Mouse (Mus musculus) macrophage (primary cell): Measurements from ENCODE around the gene C1ql4. TPM values are rescaled to one million over a fixed set of nuclear protein-coding genes. Genes with fewer than 3 reads are reported as not detected.

Source experiments
- H3K27ac ChIP-seq: fragments of 350-480 bp; formaldehyde crosslinking; 2 replicates; pipeline ENCODE4 v1.9.0; 2021
- H3K36me3 ChIP-seq: fragments of 350-480 bp; formaldehyde crosslinking; 2 replicates; pipeline ENCODE4 v1.9.0; 2021; ENCODE audit errors: inconsistent target
- H3K4me3 ChIP-seq: fragments of 350-480 bp; formaldehyde crosslinking; 2 replicates; pipeline ENCODE4 v1.9.0; 2021; ENCODE audit errors: inconsistent target
- H3K79me2 ChIP-seq: fragments of 350-480 bp; formaldehyde crosslinking; 2 replicates; pipeline ENCODE4 v1.9.0; 2021; ENCODE audit errors: inconsistent target
- WGBS: methylation state at CpG from one replicate; pipeline ENCODE4 v1.1.7; 2026; ENCODE audit warnings: inconsistent platforms; ENCODE audit not compliant: missing documents; 5-methylcytosine and 5-hydroxymethylcytosine counted together
- polyA plus RNA-seq: library from polyadenylated mRNA; stranded (reverse); fragments of 250-400 nt; gene quantifications from 3 replicates; pipeline ENCODE4 v1.2.4, GENCODE M21; 2018; ENCODE audit warnings: inconsistent platforms

Gene C1ql4
- polyA plus RNA-seq, 1 experiment from 2014 or later, result not detected

- Histone ChIP-seq H3K4me3 (no peak overlapping the region), H3K36me3 (peaks cover 24% of the 10 kb centered on the region; the same call in 1 of the 2 replicates), H3K79me2 (peaks cover 32% of the 10 kb centered on the region), H3K27ac (no peak overlapping the region)
- WGBS, result 92% methylated on average over 1 of the region's 1 CpGs
Measured at GRCm38 (mm10) chr15:99038025-99038424, 49.6 kb downstream of the C1ql4 start.

DNA sequence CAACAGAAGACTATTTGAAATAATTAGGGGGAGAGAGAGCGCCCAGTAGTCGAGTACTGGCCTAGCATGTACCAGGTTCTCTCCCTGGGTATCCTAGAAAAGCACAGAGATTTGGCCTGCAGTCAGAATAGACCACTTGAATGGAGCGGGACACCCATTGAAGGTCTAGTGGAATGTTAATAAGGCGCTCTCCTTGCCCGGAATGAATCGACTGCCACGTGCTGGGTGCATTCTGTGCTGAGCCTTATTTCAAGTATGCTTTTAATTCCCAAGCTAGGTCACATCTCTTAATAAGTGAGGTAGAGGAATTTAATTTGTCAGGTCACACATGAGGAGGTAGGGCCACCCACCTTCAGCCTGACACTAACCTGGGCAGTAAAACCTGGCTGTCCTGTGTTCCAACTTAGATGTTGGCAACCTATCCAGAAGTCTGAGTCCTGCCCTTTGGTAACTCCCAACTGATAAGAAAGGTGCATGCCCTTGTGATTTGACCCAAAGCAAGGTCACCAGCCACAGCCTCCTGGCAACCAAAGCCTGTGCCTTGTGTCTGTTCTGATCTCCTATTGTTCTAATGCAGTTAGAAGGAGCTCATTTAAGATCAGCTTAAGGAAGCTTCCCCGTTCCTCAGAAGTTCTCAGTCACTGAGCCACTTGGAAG lies 51.2 kb downstream of the C1ql4 start:
- peaks cover 24% of the 10 kb centered on the region; the same call in 1 of the 2 replicates for H3K36me3 ChIP-seq
- peaks cover 48% of the 10 kb centered on the region for H3K79me2 ChIP-seq
- WGBS, result 96% methylated on average over 8 of the region's 8 CpGs
- H3K27ac ChIP-seq, result no peak overlapping the region
- H3K4me3 ChIP-seq, result no peak overlapping the region

DNA sequence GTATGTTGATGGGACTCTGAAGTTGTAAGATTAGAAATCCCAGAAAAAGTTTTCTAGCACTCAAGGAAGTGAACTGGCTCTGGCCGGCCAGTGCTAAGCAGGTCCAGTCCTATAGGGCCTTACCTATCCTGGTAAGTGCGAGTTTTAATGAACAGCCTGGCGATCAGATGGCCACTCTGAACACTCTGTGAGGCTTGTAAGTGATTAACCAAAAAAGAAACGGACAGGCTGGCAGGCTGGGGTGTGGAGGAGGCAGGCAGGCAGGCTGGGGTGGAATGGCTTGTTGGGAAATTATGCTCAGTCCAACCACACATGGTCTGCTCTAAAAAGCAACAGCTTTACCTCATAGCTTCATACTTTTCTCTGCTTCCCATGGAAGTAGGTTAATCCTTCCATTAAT lies 52.2 kb downstream of the C1ql4 start:
- Histone ChIP-seq H3K27ac (no peak overlapping the region), H3K4me3 (no peak overlapping the region), H3K79me2 (peaks cover 58% of the 10 kb centered on the region), H3K36me3 (peaks cover 24% of the 10 kb centered on the region; the same call in 1 of the 2 replicates)
- 97% methylated on average over 4 of the region's 4 CpGs for WGBS

Other genes with a start within 250 kb of the C1ql4 start
- 17.3 to 22.5 TPM (median 19.8 TPM) in 3 replicates for gene Kmt2d, start 216.6 kb downstream of the C1ql4 start, polyA plus RNA-seq
- gene Rhebl1, start 193.3 kb downstream of the C1ql4 start, polyA plus RNA-seq, result 0.52 to 3.0 TPM (median 2.4 TPM) in 3 replicates
- gene Dhh, start 189.3 kb downstream of the C1ql4 start, polyA plus RNA-seq, result not detected in 3 replicates
- gene Lmbr1l, start 169.6 kb downstream of the C1ql4 start, polyA plus RNA-seq, result 3.7 to 9.6 TPM (median 5.5 TPM) in 3 replicates
- 371 to 1,063 TPM (median 789 TPM) in 3 replicates for gene Tuba1b, start 153.3 kb downstream of the C1ql4 start, polyA plus RNA-seq
- gene Gm49450, start 134.3 kb downstream of the C1ql4 start, polyA plus RNA-seq, result 0.27 TPM in 1 of 3 replicates, not detected in the others
- gene Tuba1a, start 134.1 kb downstream of the C1ql4 start, polyA plus RNA-seq, result 37.8 to 73.9 TPM (median 54.5 TPM) in 3 replicates
- gene Tuba1c, start 57.9 kb downstream of the C1ql4 start, polyA plus RNA-seq, result 112 to 385 TPM (median 315 TPM) in 3 replicates
- gene Prph, start 32.6 kb downstream of the C1ql4 start, polyA plus RNA-seq, result 0.07 TPM in 1 of 3 replicates, not detected in the others
- gene Troap, start 13.2 kb downstream of the C1ql4 start, polyA plus RNA-seq, result 2.4 to 2.6 TPM in 2 of 3 replicates, not detected in the other
- not detected in 3 replicates for gene Dnajc22, start 5.4 kb upstream of the C1ql4 start, polyA plus RNA-seq
- 2.7 to 4.0 TPM (median 3.2 TPM) in 3 replicates for gene Spats2, start 38.1 kb upstream of the C1ql4 start, polyA plus RNA-seq
- not detected in 3 replicates for gene Kcnh3, start 137.0 kb upstream of the C1ql4 start, polyA plus RNA-seq
- 13.4 to 26.0 TPM (median 25.2 TPM) in 3 replicates for gene Mcrs1, start 164.1 kb upstream of the C1ql4 start, polyA plus RNA-seq
- 6.5 to 9.7 TPM (median 7.5 TPM) in 3 replicates for gene Prpf40b, start 207.3 kb upstream of the C1ql4 start, polyA plus RNA-seq
- gene Fam186b, start 208.1 kb upstream of the C1ql4 start, polyA plus RNA-seq, result not detected in 3 replicates